Mouse (Mus musculus): ENCODE results near the gene Lin37. TPM values are rescaled to one million over a fixed set of nuclear protein-coding genes. Genes with fewer than 3 reads are reported as not detected.

Lin37 gene
- polyA plus RNA-seq, 1 experiment from 2014 or later, result 58.7 TPM

- Histone ChIP-seq H3K4me3 (ENCODE audit: low read length) (no peak overlapping the region), H3K9ac (ENCODE audit: low read depth, low read length) (no peak overlapping the region), H3K27me3 (replicated peaks; ENCODE audit: control insufficient read depth, insufficient read depth, low read length) (no peaks in the 10 kb centered on the region), H3K27ac (ENCODE audit: low read depth, low read length) (no peak overlapping the region), H3K4me2 (ENCODE audit: low read length) (no peak overlapping the region), H3K36me3 (ENCODE audit: control insufficient read depth, insufficient read depth, low read length) (peaks cover 43% of the 10 kb centered on the region), H3K9me3 (ENCODE audit: control insufficient read depth, low read length) (no peaks in the 10 kb centered on the region), H3K4me1 (ENCODE audit: control insufficient read depth, insufficient read depth, low read depth, low read length) (peaks cover 7% of the 10 kb centered on the region)
- ATAC-seq, result no peak
- WGBS, result 90% methylated on average over 11 of the region's 11 CpGs
Observed at GRCm38 (mm10) chr7:30567555-30567954, 7.9 kb upstream of the Lin37 start.

DNA sequence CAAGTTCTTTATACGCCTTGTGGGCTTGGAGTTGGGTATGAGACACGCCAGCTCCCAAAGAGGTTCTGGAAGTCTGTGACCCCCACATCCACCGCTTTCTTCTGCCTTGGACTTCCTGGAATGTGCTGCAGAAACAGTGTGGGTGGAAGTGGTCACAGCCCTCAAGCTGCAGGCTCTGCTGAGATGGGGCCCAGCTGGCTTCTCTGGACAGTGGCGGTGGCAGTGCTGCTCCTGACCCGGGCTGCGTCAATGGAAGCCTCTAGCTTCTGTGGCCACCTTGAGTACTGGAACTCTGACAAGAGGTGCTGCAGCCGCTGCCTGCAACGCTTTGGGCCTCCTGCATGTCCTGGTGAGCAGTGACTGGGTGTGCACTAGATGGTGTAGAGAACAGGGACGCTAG is 6.4 kb upstream of the Lin37 start:
- ATAC-seq, result no peak
- Histone ChIP-seq H3K4me1 (ENCODE audit: control insufficient read depth, insufficient read depth, low read depth, low read length) (peaks cover 9% of the 10 kb centered on the region), H3K27me3 (replicated peaks; ENCODE audit: control insufficient read depth, insufficient read depth, low read length) (no peaks in the 10 kb centered on the region), H3K4me2 (ENCODE audit: low read length) (no peak overlapping the region), H3K27ac (ENCODE audit: low read depth, low read length) (no peak overlapping the region), H3K9ac (ENCODE audit: low read depth, low read length) (no peak overlapping the region), H3K4me3 (ENCODE audit: low read length) (no peak overlapping the region), H3K9me3 (ENCODE audit: control insufficient read depth, low read length) (no peaks in the 10 kb centered on the region), H3K36me3 (ENCODE audit: control insufficient read depth, insufficient read depth, low read length) (peaks cover 35% of the 10 kb centered on the region)
- 90% methylated on average over 9 of the region's 9 CpGs for WGBS

DNA sequence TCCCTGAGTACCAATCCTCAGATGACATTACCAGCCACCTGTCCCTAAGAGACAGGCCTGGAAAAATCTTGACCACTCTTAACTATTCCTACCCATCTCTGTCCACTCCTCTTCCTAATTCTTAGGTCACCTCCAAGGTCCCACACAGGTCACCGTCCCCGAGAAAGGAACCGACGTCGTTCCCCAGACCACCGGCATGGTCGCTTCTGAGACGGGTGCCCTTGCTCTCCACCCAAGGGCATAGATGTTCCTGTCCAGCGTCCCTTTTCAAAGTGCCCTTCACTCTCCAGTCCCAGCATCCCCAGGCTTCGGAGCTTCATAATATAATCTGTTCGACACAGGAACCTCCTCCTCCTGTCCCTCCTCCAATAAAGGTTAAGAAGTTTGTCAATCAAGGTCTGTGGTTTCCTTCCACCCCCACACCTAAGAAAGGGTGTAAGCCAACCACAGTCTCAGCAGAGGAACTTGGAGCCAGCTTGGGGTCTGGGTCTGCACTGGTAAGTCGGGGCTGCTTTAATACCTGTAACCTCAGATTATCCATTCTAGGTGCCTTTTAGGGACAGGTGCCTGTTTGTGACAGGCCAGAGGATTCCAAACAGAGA is 5.4 kb upstream of the Lin37 start, which contains the start of gene Igflr1:
TSS of gene Igflr1 (plus strand) at position 458 of the 602 bp plus-strand sequence.
- peak within 1 kb of the TSS; percentile 82; the same call in 1 of the 2 replicates for H3K4me3 ChIP-seq (ENCODE audit: low read length)
- WGBS, result 94% methylated on average over 12 of the region's 12 CpGs

GRCm38 (mm10) chr7:30563906-30564280 is 4.3 kb upstream of the Lin37 start:
- Histone ChIP-seq H3K36me3 (ENCODE audit: control insufficient read depth, insufficient read depth, low read length) (peaks cover 18% of the 10 kb centered on the region), H3K27me3 (replicated peaks; ENCODE audit: control insufficient read depth, insufficient read depth, low read length) (no peaks in the 10 kb centered on the region), H3K9ac (ENCODE audit: low read depth, low read length) (peak overlapping the region; percentile 83), H3K4me1 (ENCODE audit: control insufficient read depth, insufficient read depth, low read depth, low read length) (peaks cover 17% of the 10 kb centered on the region), H3K9me3 (ENCODE audit: control insufficient read depth, low read length) (no peaks in the 10 kb centered on the region), H3K4me2 (ENCODE audit: low read length) (peak overlapping the region; percentile 89), H3K27ac (ENCODE audit: low read depth, low read length) (peak overlapping the region; percentile 93), H3K4me3 (ENCODE audit: low read length) (peak overlapping the region; percentile 82)
- ATAC-seq, result no peak
- 24% methylated on average over 6 of the region's 6 CpGs for WGBS

More for the DNA sequence above, 5.4 kb upstream of the Lin37 start, which contains the start of gene Igflr1:
- H3K9ac ChIP-seq (ENCODE audit: low read depth, low read length), result no peak within 1 kb of the TSS
- no peaks in the 10 kb centered on the region for H3K27me3 ChIP-seq (replicated peaks; ENCODE audit: control insufficient read depth, insufficient read depth, low read length)
- H3K27ac ChIP-seq (ENCODE audit: low read depth, low read length), result no peak within 1 kb of the TSS; the same call in 1 of the 2 replicates
- peaks cover 11% of the 10 kb centered on the region for H3K4me1 ChIP-seq (ENCODE audit: control insufficient read depth, insufficient read depth, low read depth, low read length)
- H3K9me3 ChIP-seq (ENCODE audit: control insufficient read depth, low read length), result no peaks in the 10 kb centered on the region
- ATAC-seq, result no peak
- H3K4me2 ChIP-seq (ENCODE audit: low read length), result no peak within 1 kb of the TSS
- peaks cover 29% of the 10 kb centered on the region for H3K36me3 ChIP-seq (ENCODE audit: control insufficient read depth, insufficient read depth, low read length)

- H3K4me1 ChIP-seq (ENCODE audit: control insufficient read depth, insufficient read depth, low read depth, low read length), result peaks cover 22% of the 10 kb centered on the region
- under 1% methylated on average over 45 of the region's 45 CpGs for WGBS
- peak within 1 kb of the TSS; percentile 82 for H3K4me3 ChIP-seq (ENCODE audit: low read length)
- H3K27ac ChIP-seq (ENCODE audit: low read depth, low read length), result peak within 1 kb of the TSS; percentile 93
- peak within 1 kb of the TSS; percentile 83 for H3K9ac ChIP-seq (ENCODE audit: low read depth, low read length)
- no peaks in the 10 kb centered on the region for H3K9me3 ChIP-seq (ENCODE audit: control insufficient read depth, low read length)
- peak within 1 kb of the TSS; percentile 89 for H3K4me2 ChIP-seq (ENCODE audit: low read length)
- H3K36me3 ChIP-seq (ENCODE audit: control insufficient read depth, insufficient read depth, low read length), result peaks cover 13% of the 10 kb centered on the region
- H3K27me3 ChIP-seq (replicated peaks; ENCODE audit: control insufficient read depth, insufficient read depth, low read length), result no peaks in the 10 kb centered on the region
- peak; percentile 84 for ATAC-seq
Observed at GRCm38 (mm10) chr7:30563117-30563905, 3.7 kb upstream of the Lin37 start, which contains the start of the genes U2af1l4, Gm49396 and Psenen. Gene U2af1l4 (plus strand): TSS chr7:30563301. Gene Gm49396 (plus strand): TSS chr7:30563344. Gene Psenen (minus strand): TSS chr7:30563627.

DNA sequence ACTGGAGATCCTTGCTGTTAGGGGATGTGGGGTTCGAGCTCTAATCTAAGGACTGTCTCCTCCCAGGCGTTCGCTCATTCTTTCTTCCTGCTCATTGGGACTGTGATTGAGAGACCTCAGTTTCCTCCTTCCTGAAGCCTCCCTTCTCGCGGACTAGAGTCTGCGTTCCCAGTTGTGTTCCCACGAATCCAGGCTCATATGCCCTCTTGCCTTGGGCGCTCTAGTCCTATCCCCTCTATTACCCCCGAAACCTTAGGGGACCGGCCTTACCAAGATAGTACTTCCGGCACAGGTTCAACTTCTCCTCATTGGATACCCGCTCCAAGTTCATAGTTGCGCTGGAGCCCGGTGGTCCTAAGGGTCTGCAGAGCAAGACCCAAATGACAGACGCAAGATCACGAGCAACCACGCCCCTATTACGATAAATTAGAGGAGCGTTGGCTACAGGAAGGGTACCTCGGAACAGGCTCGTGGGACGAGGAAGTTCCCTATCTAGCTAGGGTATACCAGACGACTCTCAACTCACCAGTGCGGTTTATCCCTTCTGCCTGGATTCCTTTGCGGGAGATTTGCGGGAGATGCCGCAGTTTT is 3.0 kb upstream of the Lin37 start:
- ATAC-seq, result no peak
- H3K27me3 ChIP-seq (replicated peaks; ENCODE audit: control insufficient read depth, insufficient read depth, low read length), result no peaks in the 10 kb centered on the region
- no peaks in the 10 kb centered on the region for H3K9me3 ChIP-seq (ENCODE audit: control insufficient read depth, low read length)
- WGBS, result 1% methylated on average over 27 of the region's 27 CpGs
- H3K9ac ChIP-seq (ENCODE audit: low read depth, low read length), result peak overlapping the region; percentile 69
- H3K4me1 ChIP-seq (ENCODE audit: control insufficient read depth, insufficient read depth, low read depth, low read length), result peaks cover 25% of the 10 kb centered on the region
- peak overlapping the region; percentile 89 for H3K4me2 ChIP-seq (ENCODE audit: low read length)
- H3K4me3 ChIP-seq (ENCODE audit: low read length), result peak overlapping the region; percentile 82
- peak overlapping the region; percentile 71 for H3K27ac ChIP-seq (ENCODE audit: low read depth, low read length)
- H3K36me3 ChIP-seq (ENCODE audit: control insufficient read depth, insufficient read depth, low read length), result peaks cover 9% of the 10 kb centered on the region

DNA sequence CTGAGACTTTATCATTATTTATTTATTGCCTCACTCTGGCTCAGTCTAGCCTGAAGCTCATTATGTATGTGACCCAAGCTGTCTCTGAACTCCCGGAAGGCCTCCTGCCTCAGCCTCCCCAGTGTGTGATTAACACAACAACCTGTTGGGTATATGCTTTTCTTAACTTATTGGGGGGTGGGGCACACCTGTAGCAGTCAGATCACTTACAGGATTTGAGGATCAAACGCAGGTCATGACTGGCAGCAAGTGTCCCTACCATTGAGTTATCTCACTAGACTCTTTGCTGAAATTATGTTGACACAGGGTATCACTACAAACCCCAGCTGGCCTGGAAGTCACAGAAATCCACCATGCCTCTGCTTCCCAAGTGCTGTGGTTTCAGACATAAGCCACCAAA is 658 bp upstream of the Lin37 start:
- Histone ChIP-seq H3K4me1 (ENCODE audit: control insufficient read depth, insufficient read depth, low read depth, low read length) (peaks cover 25% of the 10 kb centered on the region), H3K9me3 (ENCODE audit: control insufficient read depth, low read length) (no peaks in the 10 kb centered on the region), H3K27me3 (replicated peaks; ENCODE audit: control insufficient read depth, insufficient read depth, low read length) (no peaks in the 10 kb centered on the region), H3K9ac (ENCODE audit: low read depth, low read length) (no peak overlapping the region), H3K27ac (ENCODE audit: low read depth, low read length) (no peak overlapping the region), H3K4me3 (ENCODE audit: low read length) (no peak overlapping the region), H3K4me2 (ENCODE audit: low read length) (no peak overlapping the region; the same call in 1 of the 2 replicates), H3K36me3 (ENCODE audit: control insufficient read depth, insufficient read depth, low read length) (peaks cover 19% of the 10 kb centered on the region)
- WGBS, result 48% methylated on average over 2 of the region's 2 CpGs
- no peak for ATAC-seq

- Histone ChIP-seq H3K9ac (ENCODE audit: low read depth, low read length) (peak overlapping the region; percentile 74), H3K4me1 (ENCODE audit: control insufficient read depth, insufficient read depth, low read depth, low read length) (peaks cover 20% of the 10 kb centered on the region), H3K36me3 (ENCODE audit: control insufficient read depth, insufficient read depth, low read length) (peaks cover 23% of the 10 kb centered on the region), H3K9me3 (ENCODE audit: control insufficient read depth, low read length) (no peaks in the 10 kb centered on the region), H3K4me2 (ENCODE audit: low read length) (peak overlapping the region; percentile 99), H3K4me3 (ENCODE audit: low read length) (peak overlapping the region; percentile 62), H3K27me3 (replicated peaks; ENCODE audit: control insufficient read depth, insufficient read depth, low read length) (no peaks in the 10 kb centered on the region), H3K27ac (ENCODE audit: low read depth, low read length) (peak overlapping the region; percentile 64)
- ATAC-seq, result peak; percentile 0; the same call in 1 of the 2 replicates
- WGBS, result 16% methylated on average over 12 of the region's 12 CpGs
Observed at GRCm38 (mm10) chr7:30558656-30559442, 789 bp downstream of the Lin37 start.
